Mouse (Mus musculus): ENCODE data around the gene Immt. TPM values are rescaled to one million over a fixed set of nuclear protein-coding genes. Genes with fewer than 3 reads are reported as not detected.
"Not testable (repeated sequence)": the region's sequence is repeated elsewhere in the genome, so short reads cannot be mapped to it uniquely, and the experiment has no call there.

The Immt gene
- total and polyA plus RNA-seq, 2 experiments from 2014 or later, result 506 to 545 TPM

DNA sequence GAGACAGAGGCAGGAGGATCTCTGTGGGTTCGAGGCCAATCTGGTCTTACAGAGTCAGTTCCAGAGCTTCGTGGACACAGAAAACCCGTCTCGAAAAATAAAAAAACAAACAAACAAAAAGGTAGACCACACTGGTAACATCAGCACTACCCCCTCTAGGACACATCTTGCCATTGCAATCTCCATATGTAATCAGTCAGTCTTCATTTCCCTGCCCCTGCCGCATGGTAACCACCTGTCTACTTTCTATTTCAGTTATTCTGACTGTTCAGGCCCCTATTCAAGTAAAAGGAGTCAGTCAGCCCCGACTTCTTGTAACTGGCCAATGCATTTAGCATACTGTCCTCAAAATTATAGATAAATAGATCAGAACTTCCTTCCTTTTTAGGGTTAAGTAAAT lies 78.7 kb downstream of the Immt start:
- Histone ChIP-seq H3K27me3 (ENCODE audit: control insufficient read depth, insufficient read depth, low read length) (no peaks in the 10 kb centered on the region), H3K4me3 (ENCODE audit: low read depth, low read length) (peak overlapping the region; percentile 81), H3K9ac (replicated peaks; ENCODE audit: low read depth, low read length) (no peak overlapping the region), H3K27ac (ENCODE audit: low read depth) (no peak overlapping the region), H3K9me3 (replicated peaks; ENCODE audit: control insufficient read depth, low read length) (no peaks in the 10 kb centered on the region), H3K36me3 (replicated peaks; ENCODE audit: control insufficient read depth, insufficient read depth, low read length) (peaks cover 14% of the 10 kb centered on the region), H3K4me1 (ENCODE audit: control insufficient read depth, insufficient read depth) (peaks cover 27% of the 10 kb centered on the region), H3K4me2 (ENCODE audit: low read depth, low read length) (peak overlapping the region; percentile 77)
- TF ChIP-seq EP300 (IDR thresholded peaks at IDR 0.05; ENCODE audit: low read depth) (no peak), CTCF (IDR thresholded peaks at IDR 0.05; ENCODE audit: low read depth) (no peak)
- ATAC-seq (ENCODE audit: insufficient read depth, low read depth) (no peak), DNase-seq (ENCODE audit: low spot score) (no peak)
- WGBS, result 62% methylated on average over 6 of the region's 6 CpGs

DNA sequence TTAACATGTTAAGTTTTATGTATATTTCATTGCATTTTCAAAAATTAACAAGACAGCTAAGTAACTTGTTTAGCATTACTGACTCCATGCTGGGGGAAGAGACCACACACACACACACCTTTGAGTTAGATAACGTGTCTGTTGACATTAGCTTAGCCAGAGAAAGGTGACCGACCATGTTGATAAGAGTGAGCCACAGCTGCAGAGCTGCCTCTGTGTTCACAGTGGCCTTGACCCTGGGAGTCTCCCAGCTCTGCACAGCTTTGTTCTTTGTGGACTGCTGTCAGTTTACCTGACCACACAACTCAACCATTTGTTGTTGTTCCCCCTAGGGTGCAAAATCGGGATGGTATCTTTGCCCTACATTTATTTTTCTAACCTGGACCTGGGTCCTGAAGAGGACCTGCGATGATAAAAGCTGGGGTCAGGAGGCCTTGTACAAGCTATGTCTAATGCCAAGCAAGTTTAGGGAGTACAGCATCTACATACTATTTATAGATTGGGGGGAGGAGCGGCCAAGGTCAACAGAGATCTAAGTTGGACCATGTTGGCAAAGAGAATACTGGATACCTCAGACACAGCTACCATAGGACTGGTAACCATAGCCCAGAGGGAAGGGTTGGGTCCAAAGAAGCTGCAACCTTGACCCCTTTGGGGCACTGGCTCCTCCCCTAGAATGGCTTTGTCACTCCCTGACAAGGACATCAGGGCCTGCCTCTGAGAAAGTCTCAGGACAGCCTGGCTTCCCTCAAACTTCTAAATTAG lies 80.7 kb downstream of the Immt start:
- Histone ChIP-seq H3K27ac (ENCODE audit: low read depth) (peak overlapping the region; percentile 86), H3K4me2 (ENCODE audit: low read depth, low read length) (peak overlapping the region; percentile 9; the same call in 1 of the 2 replicates), H3K9ac (replicated peaks; ENCODE audit: low read depth, low read length) (no peak overlapping the region), H3K27me3 (ENCODE audit: control insufficient read depth, insufficient read depth, low read length) (no peaks in the 10 kb centered on the region), H3K4me1 (ENCODE audit: control insufficient read depth, insufficient read depth) (peaks cover 27% of the 10 kb centered on the region), H3K36me3 (replicated peaks; ENCODE audit: control insufficient read depth, insufficient read depth, low read length) (peaks cover 19% of the 10 kb centered on the region), H3K4me3 (ENCODE audit: low read depth, low read length) (no peak overlapping the region), H3K9me3 (replicated peaks; ENCODE audit: control insufficient read depth, low read length) (no peaks in the 10 kb centered on the region)
- peak; percentile 60 for ATAC-seq (ENCODE audit: insufficient read depth, low read depth)
- WGBS, result 38% methylated on average over 5 of the region's 5 CpGs
- peak; percentile 72 for DNase-seq (ENCODE audit: low spot score)
- TF ChIP-seq EP300 (IDR thresholded peaks at IDR 0.05; ENCODE audit: low read depth), result no peak
- no peak for TF ChIP-seq CTCF (IDR thresholded peaks at IDR 0.05; ENCODE audit: low read depth)

- peaks cover 85% of the 10 kb centered on the region for H3K36me3 ChIP-seq (replicated peaks; ENCODE audit: control insufficient read depth, insufficient read depth, low read length)
These were observed 89.6 kb downstream of the Immt start for GRCm38 (mm10) chr6:71920752-71921151.

DNA sequence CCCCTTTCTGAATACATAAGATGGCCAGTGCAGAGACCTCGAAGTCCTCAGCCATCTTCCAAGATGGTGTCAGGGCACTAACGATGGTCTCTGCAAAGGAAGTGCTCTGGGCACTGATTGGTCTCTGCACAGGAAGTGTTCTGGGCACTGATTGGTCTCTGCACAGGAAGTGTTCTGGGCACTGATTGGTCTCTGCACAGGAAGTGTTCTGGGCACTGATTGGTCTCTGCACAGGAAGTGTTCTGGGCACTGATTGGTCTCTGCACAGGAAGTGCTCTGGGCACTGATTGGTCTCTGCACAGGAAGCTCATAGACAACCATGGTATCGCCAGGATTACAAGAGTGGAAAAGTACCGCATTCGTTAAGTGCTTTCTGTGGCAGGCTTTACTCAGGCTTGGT lies 94.1 kb downstream of the Immt start:
- not testable (repeated sequence) for ATAC-seq (ENCODE audit: insufficient read depth, low read depth); H3K4me3 ChIP-seq (ENCODE audit: low read depth, low read length); DNase-seq (ENCODE audit: low spot score); H3K27me3 ChIP-seq (ENCODE audit: control insufficient read depth, insufficient read depth, low read length); H3K9me3 ChIP-seq (replicated peaks; ENCODE audit: control insufficient read depth, low read length); H3K27ac ChIP-seq (ENCODE audit: low read depth); H3K9ac ChIP-seq (replicated peaks; ENCODE audit: low read depth, low read length); H3K4me2 ChIP-seq (ENCODE audit: low read depth, low read length); H3K4me1 ChIP-seq (ENCODE audit: control insufficient read depth, insufficient read depth)
- WGBS, result 83% methylated on average over 5 of the region's 5 CpGs
- H3K36me3 ChIP-seq (replicated peaks; ENCODE audit: control insufficient read depth, insufficient read depth, low read length), result peaks cover 75% of the 10 kb centered on the region

More at GRCm38 (mm10) chr6:71920752-71921151, 89.6 kb downstream of the Immt start:
- Histone ChIP-seq H3K4me2 (ENCODE audit: low read depth, low read length) (no peak overlapping the region), H3K27ac (ENCODE audit: low read depth) (no peak overlapping the region), H3K9me3 (replicated peaks; ENCODE audit: control insufficient read depth, low read length) (no peaks in the 10 kb centered on the region), H3K9ac (replicated peaks; ENCODE audit: low read depth, low read length) (no peak overlapping the region), H3K4me1 (ENCODE audit: control insufficient read depth, insufficient read depth) (no peaks in the 10 kb centered on the region), H3K4me3 (ENCODE audit: low read depth, low read length) (no peak overlapping the region), H3K27me3 (ENCODE audit: control insufficient read depth, insufficient read depth, low read length) (no peaks in the 10 kb centered on the region)
- 93% methylated on average over 7 of the region's 7 CpGs for WGBS
- DNase-seq (ENCODE audit: low spot score), result no peak
- ATAC-seq (ENCODE audit: insufficient read depth, low read depth), result no peak
- TF ChIP-seq EP300 (IDR thresholded peaks at IDR 0.05; ENCODE audit: low read depth) (no peak), CTCF (IDR thresholded peaks at IDR 0.05; ENCODE audit: low read depth) (no peak)

Other genes starting within 250 kb of the Immt start
- gene Kdm3a, start 198.3 kb upstream of the Immt start, total RNA-seq (2014; rRNA removed; ENCODE audit: low replicate concordance), result 35.3 and 50.9 TPM in 2 replicates
- 15.1 and 16.6 TPM in 2 replicates for gene Kdm3a, start 198.3 kb upstream of the Immt start, polyA plus RNA-seq (2015; fragmentation: Nextera tagmentation; extraction: Ambion mirVana)
- gene Reep1, start 123.8 kb upstream of the Immt start, total RNA-seq (2014; rRNA removed; ENCODE audit: low replicate concordance), result 16.8 and 32.1 TPM in 2 replicates
- gene Reep1, start 123.8 kb upstream of the Immt start, polyA plus RNA-seq (2015; fragmentation: Nextera tagmentation; extraction: Ambion mirVana), result 11.4 and 12.2 TPM in 2 replicates
- gene Mrpl35, start 4.4 kb upstream of the Immt start, total RNA-seq (2014; rRNA removed; ENCODE audit: low replicate concordance), result 8.9 and 13.2 TPM in 2 replicates
- 91.3 and 92.1 TPM in 2 replicates for gene Mrpl35, start 4.4 kb upstream of the Immt start, polyA plus RNA-seq (2015; fragmentation: Nextera tagmentation; extraction: Ambion mirVana)
- gene Ptcd3, start 77.4 kb downstream of the Immt start, total RNA-seq (2014; rRNA removed; ENCODE audit: low replicate concordance), result 70.0 and 95.6 TPM in 2 replicates
- gene Ptcd3, start 77.4 kb downstream of the Immt start, polyA plus RNA-seq (2015; fragmentation: Nextera tagmentation; extraction: Ambion mirVana), result 78.4 and 84.8 TPM in 2 replicates
- 26.2 and 32.0 TPM in 2 replicates for gene Polr1a, start 77.7 kb downstream of the Immt start, total RNA-seq (2014; rRNA removed; ENCODE audit: low replicate concordance)
- 15.3 and 17.8 TPM in 2 replicates for gene Polr1a, start 77.7 kb downstream of the Immt start, polyA plus RNA-seq (2015; fragmentation: Nextera tagmentation; extraction: Ambion mirVana)

Measured in heart, postnatal 0 days (tissue).